Mouse (Mus musculus) heart, postnatal 25 days (tissue): ENCODE measurements around the gene St6galnac3. TPM values are rescaled to one million over a fixed set of nuclear protein-coding genes. Genes with fewer than 3 reads are reported as not detected.
"Not testable (repeated sequence)": the region's sequence is repeated elsewhere in the genome, so short reads cannot be mapped to it uniquely, and the experiment has no call there.

ENCODE experiments used
- DNase-seq: peaks from one replicate; pipeline ENCODE4 v3.0.0; 2022; ENCODE audit warnings: low spot score
- intact Hi-C: fragments of 180-260 bp; cut with DNase I; formaldehyde crosslinking; loops from one replicate; pipeline ENCODE4 v1.15.1; 2025
- total RNA-seq, 2 experiments: library from RNA; stranded (reverse); gene quantifications; 2 replicates each; pipeline ENCODE4 v1.2.3; 2021

The St6galnac3 gene
- total RNA-seq = 1 to 10 TPM; 4.4 to 7.5 TPM

DNA sequence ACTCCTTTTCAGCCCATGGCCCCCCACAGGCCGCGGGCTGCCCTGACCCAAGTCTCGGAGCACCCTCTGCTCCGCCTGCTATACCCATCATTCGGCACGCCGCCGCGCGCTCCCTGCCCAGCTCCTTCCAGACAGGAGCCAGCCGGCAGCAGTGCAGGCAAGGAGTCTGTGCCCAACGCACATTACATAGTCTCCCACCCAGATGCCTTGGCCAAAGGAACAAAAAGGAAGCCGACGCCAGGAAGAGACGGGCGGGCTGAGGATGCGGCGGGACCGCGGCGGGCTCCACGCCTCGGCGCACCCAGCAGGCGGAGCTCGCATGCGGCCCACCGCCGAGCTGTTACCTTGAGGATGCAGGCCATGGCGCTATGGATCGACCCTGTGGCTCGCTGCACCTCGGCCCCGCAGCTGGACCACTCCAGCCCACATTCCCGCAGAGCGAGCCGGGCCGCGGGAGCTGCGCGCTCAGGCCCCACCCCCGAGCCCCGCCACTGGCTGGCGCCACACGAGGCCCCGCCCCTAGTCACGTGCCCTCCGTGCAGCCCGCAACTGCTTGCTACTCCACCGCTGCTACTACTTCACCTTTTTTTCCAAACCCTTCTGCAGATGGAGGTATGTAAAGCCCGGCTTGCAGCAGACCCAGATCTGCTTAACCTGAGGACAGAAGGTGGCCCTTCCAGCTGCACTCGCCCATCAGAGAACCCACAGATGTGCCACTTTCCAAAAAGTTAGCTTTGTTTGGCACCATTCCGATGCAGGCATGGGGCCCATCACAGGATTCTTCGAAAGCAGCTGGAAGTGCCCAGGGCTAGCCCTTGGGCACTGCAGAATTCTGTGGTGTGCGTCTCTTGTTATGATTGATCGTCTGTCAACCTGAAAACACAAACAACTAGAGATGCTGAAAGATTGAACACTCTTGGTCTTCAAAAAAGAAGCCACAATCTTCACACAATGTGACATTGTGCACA, at the start of gene St6galnac3:
TSS of gene St6galnac3 (minus strand) at position 474 of the 968 bp plus-strand sequence.
- intact Hi-C loops = loop anchor here (5.0 kb wide), 2 partner anchors 63 to 82 kb away; no protein-coding TSS in a partner anchor
- peak; percentile 62 for DNase-seq

DNA sequence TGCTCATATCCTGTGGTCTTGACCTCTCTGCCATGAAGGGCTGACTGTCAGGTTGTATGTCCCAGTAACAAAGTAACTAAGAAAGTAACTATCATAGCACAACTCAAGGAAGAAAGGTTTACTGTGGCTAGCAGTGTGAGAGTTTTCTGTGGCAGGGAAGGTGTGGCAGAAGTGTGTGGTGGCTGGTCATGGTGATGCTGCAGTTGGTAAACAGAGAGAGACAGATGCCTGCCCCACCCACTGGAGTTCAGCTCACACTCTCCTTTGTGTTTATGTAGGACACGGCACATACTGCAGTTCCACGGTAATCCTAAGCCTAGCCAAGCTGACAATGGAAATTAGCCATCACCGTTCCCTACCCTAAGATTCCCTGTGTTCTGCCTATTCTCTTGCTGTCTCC, 49.6 kb upstream of the St6galnac3 start:
- no peak for DNase-seq
- intact Hi-C loops = no loop called here

- no peak for DNase-seq
- intact Hi-C loops = no loop called here
Observed at GRCm38 (mm10) chr3:153771479-153771878, 46.5 kb upstream of the St6galnac3 start.

- intact Hi-C loops = no loop called here
- no peak for DNase-seq
Observed at GRCm38 (mm10) chr3:153770573-153770972, 45.6 kb upstream of the St6galnac3 start.

DNA sequence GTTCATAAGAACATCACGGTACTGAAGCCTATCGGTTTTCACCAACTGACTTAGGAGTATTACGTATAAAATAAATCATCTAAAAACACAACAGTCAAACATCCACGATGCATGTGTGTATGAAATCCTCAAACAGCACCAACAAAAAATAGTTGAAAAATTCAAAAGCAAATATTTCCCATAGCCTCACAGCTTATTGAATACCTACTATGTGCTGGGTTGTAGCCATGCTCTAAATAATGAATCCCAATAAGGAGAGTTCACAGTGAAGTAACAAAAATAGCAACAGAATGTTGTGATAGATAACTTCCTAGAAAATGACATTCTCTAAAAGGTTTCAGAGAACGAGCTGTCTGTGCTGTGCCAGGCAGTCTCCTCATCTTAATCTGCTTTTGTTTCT, 44.2 kb upstream of the St6galnac3 start:
- DNase-seq = no peak
- intact Hi-C loops = no loop called here

DNA sequence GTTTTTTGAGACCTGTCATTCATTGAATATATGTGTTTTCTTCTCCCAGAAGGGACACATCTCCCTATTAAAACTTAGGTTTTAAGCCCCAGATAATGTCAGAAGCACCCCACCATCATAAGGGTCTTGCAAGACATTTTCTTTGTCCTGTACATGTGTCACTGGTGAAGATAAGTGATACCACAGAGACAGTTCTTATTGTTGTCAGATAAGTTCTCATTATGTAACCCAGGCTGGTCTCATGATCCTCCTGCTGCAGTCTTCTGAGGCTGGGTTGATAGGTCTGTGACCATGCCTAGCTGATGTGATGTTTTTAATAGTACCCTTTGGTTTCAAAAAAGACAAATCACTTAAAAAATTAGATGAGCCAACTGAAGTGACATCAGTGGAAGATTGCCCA, 40.2 kb upstream of the St6galnac3 start:
- DNase-seq = no peak
- intact Hi-C loops = no loop called here

DNA sequence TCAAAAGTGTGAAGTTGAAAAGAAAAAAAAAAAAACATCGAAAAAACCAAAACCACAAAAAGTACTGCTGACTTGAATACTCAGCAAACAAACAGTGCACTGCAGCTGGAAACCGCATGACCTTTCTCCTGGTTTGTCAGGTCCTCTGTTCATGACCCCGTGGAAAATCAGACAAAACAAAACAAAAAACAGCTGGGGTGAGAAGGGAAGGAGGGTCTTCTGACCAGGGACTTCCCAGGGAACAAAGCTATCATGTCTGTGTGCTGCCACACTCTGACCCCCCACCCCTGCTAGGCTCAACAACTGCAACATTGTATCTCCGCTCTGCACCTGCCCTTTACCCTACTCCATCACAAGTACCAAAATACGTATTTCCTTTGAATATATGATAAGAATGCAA, 39.8 kb upstream of the St6galnac3 start:
- intact Hi-C loops = no loop called here
- no peak for DNase-seq

GRCm38 (mm10) chr3:153761171-153761570, 36.2 kb upstream of the St6galnac3 start:
- DNase-seq = no peak
- intact Hi-C loops = no loop called here

DNA sequence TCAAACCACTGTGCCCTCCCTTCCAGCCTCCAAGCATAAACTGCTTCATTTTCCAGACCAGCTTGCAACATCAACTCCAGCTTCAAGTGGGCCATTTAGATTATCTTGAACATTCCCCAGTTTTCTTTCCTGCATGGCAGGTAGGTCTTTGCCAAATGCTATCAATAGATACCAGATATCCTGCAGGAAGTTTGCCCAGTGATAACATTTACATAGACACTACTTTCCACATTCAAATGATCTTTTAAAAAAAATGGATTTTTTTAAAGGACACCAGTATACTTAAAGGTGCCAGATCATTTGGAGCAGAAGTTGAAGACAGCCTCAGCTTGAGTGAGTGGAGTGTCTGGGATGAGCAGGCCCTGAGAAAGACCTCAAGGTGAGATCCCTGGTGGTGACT, 34.3 kb upstream of the St6galnac3 start:
- intact Hi-C loops = no loop called here
- no peak for DNase-seq

DNA sequence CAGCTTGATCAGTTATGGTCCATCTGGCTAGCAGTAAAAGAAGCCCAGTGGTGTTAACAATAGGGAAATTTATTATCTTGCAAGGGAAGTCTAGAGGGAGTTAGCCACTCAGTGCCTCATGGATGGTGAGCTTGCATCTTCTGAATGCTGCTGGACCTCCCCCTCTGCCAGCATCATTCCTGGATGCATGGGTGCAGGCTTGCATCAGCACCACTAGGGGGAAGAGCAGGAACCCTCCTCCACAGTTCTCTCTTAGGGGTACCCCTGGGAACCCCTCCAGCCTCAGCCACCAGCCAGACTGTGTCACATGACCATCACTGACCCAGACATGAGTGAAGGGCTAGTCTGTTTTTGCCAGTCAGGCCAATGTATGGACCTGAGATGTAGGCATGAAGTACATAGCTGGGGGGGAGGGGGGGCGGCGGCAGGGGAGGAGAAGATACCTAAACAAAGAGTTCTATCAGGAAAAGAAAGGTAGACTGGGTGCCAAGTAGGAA, 31.6 kb upstream of the St6galnac3 start:
- no peak for DNase-seq
- intact Hi-C loops = no loop called here

- DNase-seq, intact Hi-C loops: not testable (repeated sequence)
Observed at GRCm38 (mm10) chr3:153755785-153756326, 30.9 kb upstream of the St6galnac3 start.

DNA sequence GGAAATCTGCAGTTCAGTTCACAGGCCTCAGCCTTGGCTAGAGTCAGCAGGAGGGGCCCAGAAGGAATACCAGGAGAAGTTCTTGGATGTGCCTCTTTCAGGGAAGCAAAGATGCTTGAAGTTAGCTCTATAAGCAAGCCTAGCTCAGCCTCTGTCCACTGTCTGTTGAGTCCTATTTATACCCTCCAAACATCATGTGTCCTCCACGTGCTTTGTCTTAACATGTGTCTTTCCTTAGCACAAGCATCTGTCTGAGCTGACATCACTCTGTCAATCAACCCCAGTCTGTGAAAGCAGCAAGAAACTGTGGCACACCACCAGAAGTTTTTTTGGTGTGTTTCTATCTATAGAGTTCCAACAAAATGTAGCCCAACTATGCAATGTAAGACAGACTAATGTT, 26.5 kb upstream of the St6galnac3 start:
- DNase-seq = no peak
- intact Hi-C loops = no loop called here

- DNase-seq = no peak
- intact Hi-C loops = no loop called here
Observed at GRCm38 (mm10) chr3:153749359-153749758, 24.4 kb upstream of the St6galnac3 start.

DNA sequence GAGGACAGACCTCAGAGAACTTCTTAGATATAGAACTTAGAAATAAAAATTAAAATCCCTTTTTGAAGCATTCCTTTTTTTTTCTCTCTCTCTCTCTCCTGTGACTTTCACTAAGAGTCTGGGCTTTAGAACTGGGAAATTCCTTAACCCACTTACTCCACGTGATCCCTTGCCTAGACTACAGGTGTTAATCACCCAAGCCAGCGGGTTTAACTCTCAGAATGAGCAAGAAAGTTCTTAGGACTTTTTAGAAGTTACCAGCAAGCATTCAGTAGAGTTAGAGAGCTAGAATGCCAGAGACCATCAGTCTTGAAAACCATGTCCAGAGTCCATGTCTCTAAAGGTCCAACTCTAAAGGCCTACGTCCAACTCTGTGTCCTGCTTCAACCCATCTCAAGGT, 23.3 kb upstream of the St6galnac3 start:
- intact Hi-C loops = no loop called here
- no peak for DNase-seq

- intact Hi-C loops = no loop called here
- no peak for DNase-seq
Observed at GRCm38 (mm10) chr3:153745099-153745498, 20.1 kb upstream of the St6galnac3 start.

DNA sequence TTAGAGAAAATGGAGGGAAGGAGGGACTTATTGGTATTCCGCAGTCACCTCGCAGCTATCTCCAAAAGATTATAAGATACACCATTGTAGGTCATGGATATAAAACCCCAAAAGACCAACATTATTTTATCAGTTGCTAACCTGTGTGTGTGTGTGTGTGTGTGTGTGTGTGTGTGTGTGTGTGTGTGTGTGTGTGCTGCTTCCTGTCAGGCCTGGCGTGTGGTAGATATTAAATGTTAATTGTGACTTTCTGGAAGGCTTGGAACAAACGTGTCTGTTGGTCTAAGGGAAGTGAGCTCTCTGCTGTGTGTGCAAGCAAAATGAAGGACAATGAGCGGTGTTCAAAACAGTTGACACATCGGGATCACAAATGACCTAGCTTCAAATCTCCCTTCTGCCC, 19.5 kb upstream of the St6galnac3 start:
- intact Hi-C loops = no loop called here
- DNase-seq = no peak

DNA sequence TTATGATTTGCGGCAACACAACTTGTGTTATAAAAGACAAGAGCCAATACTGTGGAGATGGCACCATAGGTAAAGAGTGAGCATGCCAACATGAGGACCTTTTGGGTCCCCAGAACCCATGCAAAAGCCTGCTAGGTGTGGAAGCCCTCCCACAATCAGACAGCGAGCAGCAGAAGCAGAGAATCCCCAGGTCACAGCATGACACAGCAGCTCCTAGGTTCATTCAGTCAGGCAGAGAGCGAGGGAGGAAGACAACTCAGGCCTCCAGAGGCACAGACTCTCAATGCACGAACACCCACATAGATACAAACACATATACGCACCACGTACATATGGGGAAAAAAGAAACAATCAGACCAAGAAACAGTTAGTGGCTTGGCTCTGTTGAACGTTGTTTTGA, 16.8 kb upstream of the St6galnac3 start:
- intact Hi-C loops = no loop called here
- no peak for DNase-seq

DNA sequence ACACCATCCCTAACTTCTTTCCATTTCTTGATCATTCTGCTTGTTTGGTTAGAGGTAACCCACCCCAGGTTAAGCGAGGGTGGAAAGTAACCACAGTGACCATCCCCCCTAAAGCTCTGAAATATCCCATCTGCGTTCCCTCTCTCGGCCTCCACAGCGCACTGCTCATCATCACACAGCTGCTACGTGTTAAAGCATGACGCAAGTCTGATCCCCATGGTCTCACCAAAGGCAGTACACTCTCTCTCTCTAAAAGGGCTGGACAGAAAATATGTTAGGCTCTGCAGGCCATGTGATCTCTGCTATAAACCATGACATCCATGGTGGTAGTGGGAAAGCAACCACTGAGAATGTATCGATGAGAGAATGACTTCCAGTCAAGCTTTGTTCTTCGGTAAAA, 14.4 kb upstream of the St6galnac3 start:
- intact Hi-C loops = no loop called here
- no peak for DNase-seq

GRCm38 (mm10) chr3:153738421-153738820, 13.4 kb upstream of the St6galnac3 start:
- DNase-seq = no peak
- intact Hi-C loops = no loop called here

DNA sequence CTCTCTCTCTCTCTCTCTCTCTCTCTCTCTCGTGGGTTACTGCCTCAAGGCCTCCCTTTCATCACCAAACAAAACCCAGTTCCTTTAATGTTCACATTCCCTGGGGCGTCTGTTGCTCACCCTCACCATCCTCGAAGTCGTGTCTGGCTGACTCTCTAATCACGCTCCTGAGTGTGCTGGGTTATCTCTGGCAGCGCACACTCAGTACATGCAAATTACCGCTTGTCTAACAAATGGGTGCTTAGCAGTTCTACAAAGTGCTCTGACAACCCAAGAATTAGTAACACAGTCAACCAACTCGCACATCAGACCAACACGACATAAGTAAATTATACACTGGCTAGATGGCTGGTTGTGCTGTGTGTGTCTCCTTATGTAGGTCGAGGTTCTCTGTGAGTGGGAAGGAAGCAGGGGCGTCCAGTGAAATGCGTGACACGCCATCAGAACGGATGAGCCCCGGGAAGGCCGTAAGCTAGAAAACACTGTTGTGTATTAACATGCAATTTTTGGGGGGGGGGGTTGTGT, 11.8 kb upstream of the St6galnac3 start:
- intact Hi-C loops = no loop called here
- DNase-seq = no peak
